Comparison of ENCODE assay signal across 8 mouse cellular contexts in the genomic region with DNA sequence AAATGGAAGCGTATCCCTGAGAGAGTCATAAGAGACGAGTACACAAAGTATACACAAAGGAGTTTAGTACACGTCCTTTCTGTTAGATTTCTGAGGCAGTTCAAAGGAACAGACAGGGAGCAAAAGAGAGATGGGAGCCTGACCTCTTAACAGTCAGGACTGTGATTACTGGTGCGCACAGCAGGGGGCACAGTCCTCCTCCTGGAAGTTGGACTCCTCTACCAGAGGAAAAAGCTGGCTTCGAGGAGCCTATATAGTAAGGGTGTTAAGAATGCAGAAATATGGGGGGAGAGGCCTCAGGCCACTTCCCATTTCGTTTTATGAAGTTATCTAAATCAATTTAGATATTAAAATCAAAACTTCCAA. TPM values are rescaled to one million over a fixed set of nuclear protein-coding genes. Genes with fewer than 3 reads are reported as not detected.
DNase-seq lines count a peak whose midpoint lies in the region; ATAC-seq and TF ChIP-seq lines count a peak whose summit lies in the region.

No protein-coding gene starts in this region.

- no peaks in the 10 kb centered on the region for H3K27me3 ChIP-seq in heart, embryonic 12.5 days (replicated peaks)
- no peaks in the 10 kb centered on the region for H3K27me3 ChIP-seq in kidney, postnatal 0 days (ENCODE audit: insufficient read depth, low read length)
- H3K27me3 ChIP-seq in liver, embryonic 13.5 days, result no peaks in the 10 kb centered on the region

- H3K4me1 ChIP-seq in cortical plate, adult 2 months (ENCODE audit: control insufficient read depth, insufficient read depth, low read length), result peaks cover 4% of the 10 kb centered on the region; the same call in 1 of the 2 replicates
- H3K4me1 ChIP-seq in heart, embryonic 12.5 days (replicated peaks), result peaks cover 19% of the 10 kb centered on the region
- peaks cover 7% of the 10 kb centered on the region for H3K4me1 ChIP-seq in kidney, postnatal 0 days (replicated peaks; ENCODE audit: insufficient read depth, low read length)
- peaks cover 57% of the 10 kb centered on the region for H3K4me1 ChIP-seq in liver, embryonic 13.5 days (replicated peaks)

- peak; percentile 26 for DNase-seq in 3134 (ENCODE audit: extremely low read depth, insufficient read length, low spot score)
- peak; percentile 28 for DNase-seq in Muller cell, postnatal 12 days (ENCODE audit: inconsistent ontology term)
- peak; percentile 83 for DNase-seq in kidney, postnatal 0 days (ENCODE audit: low spot score)
- DNase-seq in liver, embryonic 13.5 days, result peak; percentile 63
- peak; percentile 66 for DNase-seq in naive thymus-derived CD4-positive, alpha-beta T cell, adult 2 months (ENCODE audit: low read depth)
- DNase-seq in testis, postnatal 10 days (ENCODE audit: low spot score), result peak; percentile 79

- TF ChIP-seq POLR2A in cortical plate, adult 2 months (IDR thresholded peaks at IDR 0.05; ENCODE audit: extremely low read depth, insufficient read depth, low read length), result no peak

- ATAC-seq in heart, embryonic 12.5 days (ENCODE audit: insufficient number of reproducible peaks, low FRiP score), result 0 out of 2 replicates have a peak, but pooled peaks have one; percentile 37
- peak; percentile 23; the same call in 1 of the 2 replicates for ATAC-seq in kidney, postnatal 0 days (replicated peaks; ENCODE audit: low FRiP score, low read depth)
- no peak for ATAC-seq in liver, embryonic 13.5 days (ENCODE audit: low read depth)

- 34% methylated on average over 6 of the region's 6 CpGs for WGBS in heart, embryonic 12.5 days
- 26% methylated on average over 6 of the region's 6 CpGs for WGBS in kidney, postnatal 0 days
- WGBS in liver, embryonic 13.5 days (ENCODE audit: insufficient replicate concordance), result 12% methylated on average over 6 of the region's 6 CpGs

- H3K4me2 ChIP-seq in heart, embryonic 12.5 days, result peak overlapping the region; percentile 95
- peak overlapping the region; percentile 69 for H3K4me2 ChIP-seq in kidney, postnatal 0 days (ENCODE audit: low read length)
- H3K4me2 ChIP-seq in liver, embryonic 13.5 days, result peak overlapping the region; percentile 68

- H3K27ac ChIP-seq in cortical plate, adult 2 months (ENCODE audit: insufficient read depth, low read length), result no peak overlapping the region
- H3K27ac ChIP-seq in heart, embryonic 12.5 days (ENCODE audit: poor library complexity, severe bottlenecking), result peak overlapping the region; percentile 91
- H3K27ac ChIP-seq in kidney, postnatal 0 days, result peak overlapping the region; percentile 95; the same call in 1 of the 2 replicates
- peak overlapping the region; percentile 92 for H3K27ac ChIP-seq in liver, embryonic 13.5 days

- peak overlapping the region; percentile 99 for H3K9ac ChIP-seq in heart, embryonic 12.5 days
- peak overlapping the region; percentile 98 for H3K9ac ChIP-seq in kidney, postnatal 0 days (ENCODE audit: low read depth, low read length)
- H3K9ac ChIP-seq in liver, embryonic 13.5 days, result peak overlapping the region; percentile 98

- H3K9me3 ChIP-seq in heart, embryonic 12.5 days (replicated peaks), result peaks cover 4% of the 10 kb centered on the region
- H3K9me3 ChIP-seq in kidney, postnatal 0 days (replicated peaks; ENCODE audit: low read length), result no peaks in the 10 kb centered on the region
- H3K9me3 ChIP-seq in liver, embryonic 13.5 days (replicated peaks), result no peaks in the 10 kb centered on the region

- no peaks in the 10 kb centered on the region for H3K36me3 ChIP-seq in heart, embryonic 12.5 days
- no peaks in the 10 kb centered on the region for H3K36me3 ChIP-seq in kidney, postnatal 0 days (ENCODE audit: insufficient read depth, low read length)
- H3K36me3 ChIP-seq in liver, embryonic 13.5 days, result no peaks in the 10 kb centered on the region; the same call in 1 of the 2 replicates

- peak overlapping the region; percentile 50; the same call in 1 of the 2 replicates for H3K4me3 ChIP-seq in cortical plate, adult 2 months (ENCODE audit: insufficient read depth, low read length)
- peak overlapping the region; percentile 100 for H3K4me3 ChIP-seq in heart, embryonic 12.5 days
- peak overlapping the region; percentile 57 for H3K4me3 ChIP-seq in kidney, postnatal 0 days (replicated peaks; ENCODE audit: low read depth, low read length)
- peak overlapping the region; percentile 100 for H3K4me3 ChIP-seq in liver, embryonic 13.5 days (replicated peaks)

- TF ChIP-seq CTCF in cortical plate, adult 2 months (IDR thresholded peaks at IDR 0.05; ENCODE audit: extremely low read depth, insufficient read depth, low read length), result peak; percentile 56
- peak; percentile 65 for TF ChIP-seq CTCF in kidney, postnatal 0 days (IDR thresholded peaks at IDR 0.05; ENCODE audit: low read depth)

RNA-seq across cellular contexts. Expression of gene Mapkapk5, which starts 0.8 kb away (rescaled TPM):
- 94.9 and 100 TPM in 2 replicates for polyA plus RNA-seq in cortical plate, adult 2 months (2012; rRNA removed)
- polyA plus RNA-seq in heart, embryonic 12.5 days (2016; fragmentation: Nextera tagmentation; extraction: Ambion mirVana), result 38.8 and 40.0 TPM in 2 replicates
- 35.5 and 40.2 TPM in 2 replicates for polyA plus RNA-seq in kidney, postnatal 0 days (2015; fragmentation: Nextera tagmentation; extraction: Ambion mirVana)
- polyA plus RNA-seq in liver, embryonic 13.5 days (2015; fragmentation: Nextera tagmentation; extraction: Ambion mirVana), result 27.4 and 29.1 TPM in 2 replicates

RNA-seq across cellular contexts. Expression of gene Adam1a, which starts 1.2 kb away (rescaled TPM):
- polyA plus RNA-seq in cortical plate, adult 2 months (2012; rRNA removed), result 17.3 and 18.9 TPM in 2 replicates
- polyA plus RNA-seq in heart, embryonic 12.5 days (2016; fragmentation: Nextera tagmentation; extraction: Ambion mirVana), result 0.59 and 1.5 TPM in 2 replicates
- 0.72 and 1.0 TPM in 2 replicates for polyA plus RNA-seq in kidney, postnatal 0 days (2015; fragmentation: Nextera tagmentation; extraction: Ambion mirVana)
- polyA plus RNA-seq in liver, embryonic 13.5 days (2015; fragmentation: Nextera tagmentation; extraction: Ambion mirVana), result 0.33 and 0.48 TPM in 2 replicates

RNA-seq across cellular contexts. Expression of gene Gm42878, which starts 1.2 kb away (rescaled TPM):
- polyA plus RNA-seq in cortical plate, adult 2 months (2012; rRNA removed), result 0.40 TPM in 1 of 2 replicates, not detected in the other
- not detected in 2 replicates for polyA plus RNA-seq in heart, embryonic 12.5 days (2016; fragmentation: Nextera tagmentation; extraction: Ambion mirVana)
- polyA plus RNA-seq in kidney, postnatal 0 days (2015; fragmentation: Nextera tagmentation; extraction: Ambion mirVana), result 0.32 TPM in 1 of 2 replicates, not detected in the other
- not detected in 2 replicates for polyA plus RNA-seq in liver, embryonic 13.5 days (2015; fragmentation: Nextera tagmentation; extraction: Ambion mirVana)

RNA-seq across cellular contexts. Expression of gene Adam1b, which starts 43.3 kb away (rescaled TPM):
- not detected in 2 replicates for polyA plus RNA-seq in cortical plate, adult 2 months (2012; rRNA removed)
- polyA plus RNA-seq in heart, embryonic 12.5 days (2016; fragmentation: Nextera tagmentation; extraction: Ambion mirVana), result 0.08 and 0.32 TPM in 2 replicates
- polyA plus RNA-seq in kidney, postnatal 0 days (2015; fragmentation: Nextera tagmentation; extraction: Ambion mirVana), result 0.12 and 0.28 TPM in 2 replicates
- polyA plus RNA-seq in liver, embryonic 13.5 days (2015; fragmentation: Nextera tagmentation; extraction: Ambion mirVana), result not detected in 2 replicates

RNA-seq across cellular contexts. Expression of gene Aldh2, which starts 47.1 kb away (rescaled TPM):
- 198 TPM in 2 replicates for polyA plus RNA-seq in cortical plate, adult 2 months (2012; rRNA removed)
- 64.0 and 72.0 TPM in 2 replicates for polyA plus RNA-seq in heart, embryonic 12.5 days (2016; fragmentation: Nextera tagmentation; extraction: Ambion mirVana)
- 203 and 226 TPM in 2 replicates for polyA plus RNA-seq in kidney, postnatal 0 days (2015; fragmentation: Nextera tagmentation; extraction: Ambion mirVana)
- 123 and 138 TPM in 2 replicates for polyA plus RNA-seq in liver, embryonic 13.5 days (2015; fragmentation: Nextera tagmentation; extraction: Ambion mirVana)

Comparison
In these comparisons a context has a peak if more than half of its experiments do, and no peak if none do; other contexts are left out.
1. DNase-seq: peak in every context shown above with its lines; median percentile 83 in kidney, postnatal 0 days; 79 in testis, postnatal 10 days; 66 in naive thymus-derived CD4-positive, alpha-beta T cell, adult 2 months; 63 in liver, embryonic 13.5 days; 28 in Muller cell, postnatal 12 days; 26 in 3134.
2. H3K4me3 ChIP-seq: peak in every context shown above with its lines; median percentile 100 in heart, embryonic 12.5 days; 100 in liver, embryonic 13.5 days; 57 in kidney, postnatal 0 days; 50 in cortical plate, adult 2 months.